Mouse (Mus musculus) liver, embryonic 14.5 days (tissue): ENCODE results near the gene Ccdc138. TPM values are rescaled to one million over a fixed set of nuclear protein-coding genes. Genes with fewer than 3 reads are reported as not detected.

Experiments
- ATAC-seq: fragments of 200-750 bp; cut with Nextera tagmentation; 2 replicates; pipeline ENCODE4 v1.8.0; 2017; ENCODE audit warnings: moderate number of reproducible peaks, mild to moderate bottlenecking, moderate library complexity; ENCODE audit not compliant: insufficient read depth
- DNase-seq, 3 experiments: peaks; one replicate each; pipeline ENCODE4 v3.0.0-alpha.2; 2012 to 2013; ENCODE audit warnings: low read depth in 3 of 3, low spot score in 3 of 3
- H3K27ac ChIP-seq: fragments of 300-500 bp; sonication (generic); 2 replicates; pipeline ENCODE4 v1.5.1; 2014; ENCODE audit warnings: moderate library complexity, mild to moderate bottlenecking, control low read depth, inconsistent platforms
- H3K27me3 ChIP-seq: fragments of 300-500 bp; sonication (generic); 2 replicates; pipeline ENCODE4 v1.6.1; 2014; ENCODE audit warnings: mild to moderate bottlenecking, low read length, moderate library complexity; ENCODE audit not compliant: control insufficient read depth, insufficient read depth
- H3K36me3 ChIP-seq: fragments of 300-500 bp; sonication (generic); replicated peaks from 2 replicates; pipeline ENCODE4 v1.6.1; 2014; ENCODE audit warnings: low read depth; ENCODE audit not compliant: control insufficient read depth, insufficient read depth
- H3K4me1 ChIP-seq, 2 experiments: fragments of 200-500 bp in 1 of 2; fragments of 300-500 bp in 1 of 2; sonication (generic) in 1 of 2; replicated peaks; 2 replicates each; pipeline ENCODE4 v1.6.1; 2012 to 2014; ENCODE audit warnings: antibody characterized with exemption in 1 of 2, inconsistent platforms in 1 of 2, low read length in 1 of 2; ENCODE audit not compliant: control insufficient read depth in 2 of 2, insufficient read depth in 2 of 2
- H3K4me2 ChIP-seq: fragments of 300-500 bp; sonication (generic); 2 replicates; pipeline ENCODE4 v1.6.1; 2014; ENCODE audit warnings: low read depth, mild to moderate bottlenecking, control low read depth, moderate library complexity
- H3K4me3 ChIP-seq, 2 experiments: fragments of 200-500 bp in 1 of 2; fragments of 300-500 bp in 1 of 2; sonication (generic) in 1 of 2; 2 replicates each; pipeline ENCODE4 v1.5.1; 2012 to 2014; ENCODE audit warnings: low read depth in 2 of 2, low read length in 2 of 2, mild to moderate bottlenecking in 2 of 2, control low read depth in 1 of 2, inconsistent platforms in 1 of 2, moderate library complexity in 1 of 2; ENCODE audit not compliant: insufficient read depth in 1 of 2
- H3K9ac ChIP-seq: fragments of 300-500 bp; sonication (generic); replicated peaks from 2 replicates; pipeline ENCODE4 v1.6.1; 2014; ENCODE audit warnings: mild to moderate bottlenecking, control low read depth, moderate library complexity
- H3K9me3 ChIP-seq: fragments of 300-500 bp; sonication (generic); 2 replicates; pipeline ENCODE4 v1.6.1; 2016; ENCODE audit warnings: low read length, mixed read lengths; ENCODE audit not compliant: control insufficient read depth
- CTCF ChIP-seq: IDR thresholded peaks from 2 replicates; pipeline ENCODE4 v1.5.1; 2016; ENCODE audit warnings: antibody characterized with exemption, low read depth, control low read depth
- EP300 ChIP-seq: IDR thresholded peaks from 2 replicates; pipeline ENCODE4 v1.6.1; 2016; ENCODE audit warnings: antibody characterized with exemption, low read depth
- WGBS: fragments of 180-500 bp; shearing (Covaris S2); extraction: QIAGEN DNeasy Blood & Tissue Kit; methylation state at CpG from one replicate; pipeline ENCODE4 v1.1.7; 2014; ENCODE audit not compliant: insufficient replicate concordance; 5-methylcytosine and 5-hydroxymethylcytosine counted together
- polyA plus RNA-seq, 2 experiments: library from polyadenylated mRNA; depleted of rRNA in 1 of 2; stranded (reverse) in 1 of 2; unstranded in 1 of 2; fragments of >200 nt; fragmentation: Nextera tagmentation in 1 of 2; extraction: Ambion mirVana in 1 of 2; gene quantifications; 2 replicates each; pipeline versions ENCODE4 v1.2.1 to v1.2.3; 2012 to 2014

Gene Ccdc138
- polyA plus RNA-seq, 2 experiments, result 1.3 to 1.6 TPM

- Histone ChIP-seq H3K4me3 (no peak overlapping the region), H3K4me1 (no peaks in the 10 kb centered on the region), H3K36me3 (no peaks in the 10 kb centered on the region), H3K4me2 (no peak overlapping the region), H3K27ac (no peak overlapping the region), H3K9ac (no peak overlapping the region), H3K9me3 (no peaks in the 10 kb centered on the region), H3K27me3 (no peaks in the 10 kb centered on the region)
- 71% methylated on average over 17 of the region's 17 CpGs for WGBS
- no peak for ATAC-seq
- TF ChIP-seq CTCF (no peak), EP300 (no peak)
- DNase-seq, result no peak
Measured at GRCm38 (mm10) chr10:58618501-58619216, 120.9 kb downstream of the Ccdc138 start.

GRCm38 (mm10) chr10:58619266-58619665 lies 121.5 kb downstream of the Ccdc138 start:
- H3K9ac ChIP-seq, result no peak overlapping the region
- H3K27ac ChIP-seq, result no peak overlapping the region
- H3K27me3 ChIP-seq, result no peaks in the 10 kb centered on the region
- 67% methylated on average over 4 of the region's 4 CpGs for WGBS
- H3K4me2 ChIP-seq, result no peak overlapping the region
- no peaks in the 10 kb centered on the region for H3K36me3 ChIP-seq
- DNase-seq, result no peak
- no peaks in the 10 kb centered on the region for H3K4me1 ChIP-seq
- no peaks in the 10 kb centered on the region for H3K9me3 ChIP-seq
- ATAC-seq, result no peak
- no peak overlapping the region for H3K4me3 ChIP-seq
- TF ChIP-seq CTCF (no peak), EP300 (no peak)

GRCm38 (mm10) chr10:58624848-58625711 lies 127.3 kb downstream of the Ccdc138 start:
- H3K4me1 ChIP-seq, result no peaks in the 10 kb centered on the region
- 27% methylated on average over 12 of the region's 12 CpGs for WGBS
- H3K9ac ChIP-seq, result no peak overlapping the region
- H3K4me2 ChIP-seq, result no peak overlapping the region
- no peak for TF ChIP-seq CTCF
- TF ChIP-seq EP300, result no peak
- ATAC-seq (no peak), DNase-seq (no peak)
- no peaks in the 10 kb centered on the region for H3K27me3 ChIP-seq
- H3K36me3 ChIP-seq, result no peaks in the 10 kb centered on the region
- H3K9me3 ChIP-seq, result no peaks in the 10 kb centered on the region
- no peak overlapping the region for H3K4me3 ChIP-seq
- H3K27ac ChIP-seq, result no peak overlapping the region

Other genes with a start within 250 kb of the Ccdc138 start
- gene Gcc2, start 242.5 kb upstream of the Ccdc138 start, polyA plus RNA-seq (2012; rRNA removed), result 5.8 and 9.4 TPM in 2 replicates
- 20.1 and 20.6 TPM in 2 replicates for gene Gcc2, start 242.5 kb upstream of the Ccdc138 start, polyA plus RNA-seq (2014; fragmentation: Nextera tagmentation; extraction: Ambion mirVana)
- 14.4 and 20.9 TPM in 2 replicates for gene Lims1, start 174.5 kb upstream of the Ccdc138 start, polyA plus RNA-seq (2012; rRNA removed)
- 69.0 and 77.5 TPM in 2 replicates for gene Lims1, start 174.5 kb upstream of the Ccdc138 start, polyA plus RNA-seq (2014; fragmentation: Nextera tagmentation; extraction: Ambion mirVana)
- 6.1 and 11.1 TPM in 2 replicates for gene Ranbp2, start 51.0 kb upstream of the Ccdc138 start, polyA plus RNA-seq (2012; rRNA removed)
- gene Ranbp2, start 51.0 kb upstream of the Ccdc138 start, polyA plus RNA-seq (2014; fragmentation: Nextera tagmentation; extraction: Ambion mirVana), result 27.2 and 27.3 TPM in 2 replicates
- not detected in 2 replicates for gene Edar, start 177.7 kb downstream of the Ccdc138 start, polyA plus RNA-seq (2012; rRNA removed)
- not detected in 2 replicates for gene Edar, start 177.7 kb downstream of the Ccdc138 start, polyA plus RNA-seq (2014; fragmentation: Nextera tagmentation; extraction: Ambion mirVana)
- not detected in 2 replicates for gene Gm17542, start 220.3 kb downstream of the Ccdc138 start, polyA plus RNA-seq (2012; rRNA removed)
- gene Gm17542, start 220.3 kb downstream of the Ccdc138 start, polyA plus RNA-seq (2014; fragmentation: Nextera tagmentation; extraction: Ambion mirVana), result not detected in 2 replicates